Comparison of ENCODE assay signal across 10 mouse cellular contexts in genomic region chr5:118065516-118066255, GRCm38 (mm10). TPM values are rescaled to one million over a fixed set of nuclear protein-coding genes. Genes with fewer than 3 reads are reported as not detected.
DNase-seq lines count a peak whose midpoint lies in the region; ATAC-seq lines count a peak whose summit lies in the region.
"Had no signal": no experiment of that assay in that cellular context is flagged by ENCODE, and none has a peak within 500 bp of the region (broad histone marks: within the 10 kb centered on the region; RNA-seq: fewer than 3 reads in every experiment).

No protein-coding gene starts in this region.

- no peak for DNase-seq in hindbrain, embryonic 10.5 days (ENCODE audit: low spot score)
- no peak for DNase-seq in hindbrain, embryonic 11.5 days (ENCODE audit: low spot score)
- peak; percentile 94 for DNase-seq in brain, adult 2 months (ENCODE audit: low read depth, low spot score)
- peak; percentile 85 to 93 for DNase-seq in kidney, postnatal 25 days
- no peak for DNase-seq in frontal cortex, postnatal 36 days (ENCODE audit: low spot score in 2 of 2)
- DNase-seq in B cell, adult 2 months = no peak

- no peak overlapping the region for H3K4me2 ChIP-seq in hindbrain, embryonic 11.5 days (replicated peaks; ENCODE audit: low read depth, low read length)
- H3K4me2 ChIP-seq in heart, embryonic 16.5 days (ENCODE audit: low read depth, low read length) = no peak overlapping the region

- H3K9ac ChIP-seq in hindbrain, embryonic 11.5 days (ENCODE audit: low read depth, low read length) = no peak overlapping the region
- H3K9ac ChIP-seq in heart, embryonic 16.5 days (ENCODE audit: low read length) = no peak overlapping the region

- no peak overlapping the region for H3K4me3 ChIP-seq in hindbrain, embryonic 10.5 days
- no peak overlapping the region for H3K4me3 ChIP-seq in hindbrain, embryonic 11.5 days (ENCODE audit: low read depth, low read length)
- no peak overlapping the region for H3K4me3 ChIP-seq in heart, embryonic 16.5 days (ENCODE audit: low read length)
- H3K4me3 ChIP-seq: erythroblast, embryonic 14.5 days had no signal

- no peaks in the 10 kb centered on the region for H3K27me3 ChIP-seq in hindbrain, embryonic 10.5 days (ENCODE audit: insufficient read depth, poor library complexity, severe bottlenecking)
- H3K27me3 ChIP-seq in hindbrain, embryonic 11.5 days (ENCODE audit: control insufficient read depth, insufficient read depth, low read length) = no peaks in the 10 kb centered on the region
- H3K27me3 ChIP-seq in heart, embryonic 16.5 days (ENCODE audit: control insufficient read depth, insufficient read depth, low read length) = no peaks in the 10 kb centered on the region

- H3K36me3 ChIP-seq in hindbrain, embryonic 10.5 days = peaks cover 72% of the 10 kb centered on the region
- peaks cover 3% of the 10 kb centered on the region; the same call in 1 of the 2 replicates for H3K36me3 ChIP-seq in hindbrain, embryonic 11.5 days (ENCODE audit: control insufficient read depth, insufficient read depth, low read length)
- peaks cover 4% of the 10 kb centered on the region for H3K36me3 ChIP-seq in heart, embryonic 16.5 days (ENCODE audit: control insufficient read depth, insufficient read depth)

- H3K4me1 ChIP-seq in hindbrain, embryonic 10.5 days (replicated peaks) = peaks cover 28% of the 10 kb centered on the region
- no peaks in the 10 kb centered on the region for H3K4me1 ChIP-seq in hindbrain, embryonic 11.5 days (replicated peaks; ENCODE audit: control insufficient read depth, insufficient read depth, low read length)
- peaks cover 22% of the 10 kb centered on the region for H3K4me1 ChIP-seq in heart, embryonic 16.5 days (ENCODE audit: control insufficient read depth, insufficient read depth, low read length)

- ATAC-seq in hindbrain, embryonic 11.5 days (ENCODE audit: low FRiP score) = no peak
- no peak for ATAC-seq in heart, embryonic 16.5 days (replicated peaks; ENCODE audit: extremely low read depth, insufficient read depth, low FRiP score)
- no peak for ATAC-seq in frontal cortex, adult (ENCODE audit: low TSS enrichment)
- ATAC-seq: CD4-positive, CD25-positive, alpha-beta regulatory T cell, adult 4 months had no signal

- WGBS in hindbrain, embryonic 10.5 days = 94% methylated on average over 19 of the region's 19 CpGs
- 94% methylated on average over 19 of the region's 19 CpGs for WGBS in hindbrain, embryonic 11.5 days
- WGBS in heart, embryonic 16.5 days = 79% methylated on average over 19 of the region's 19 CpGs

- no peaks in the 10 kb centered on the region for H3K9me3 ChIP-seq in hindbrain, embryonic 10.5 days
- H3K9me3 ChIP-seq in hindbrain, embryonic 11.5 days (ENCODE audit: control insufficient read depth, low read length) = no peaks in the 10 kb centered on the region
- H3K9me3 ChIP-seq in heart, embryonic 16.5 days (replicated peaks; ENCODE audit: control insufficient read depth, low read length) = no peaks in the 10 kb centered on the region

- peak overlapping the region; percentile 82; the same call in 1 of the 2 replicates for H3K27ac ChIP-seq in hindbrain, embryonic 10.5 days
- H3K27ac ChIP-seq in hindbrain, embryonic 11.5 days (ENCODE audit: low read depth, low read length) = no peak overlapping the region
- peak overlapping the region; percentile 27; the same call in 1 of the 2 replicates for H3K27ac ChIP-seq in heart, embryonic 16.5 days (ENCODE audit: low read length)

RNA-seq across cellular contexts. Expression of gene Tesc, which starts 38.1 kb away (rescaled TPM):
- 0.45 and 0.55 TPM in 2 replicates for polyA plus RNA-seq in hindbrain, embryonic 10.5 days (2016; fragmentation: Nextera tagmentation; extraction: Ambion mirVana)
- polyA plus RNA-seq in hindbrain, embryonic 11.5 days (2014; fragmentation: Nextera tagmentation; extraction: Ambion mirVana) = 0.63 and 1.4 TPM in 2 replicates
- polyA plus RNA-seq in heart, embryonic 16.5 days (2015; fragmentation: Nextera tagmentation; extraction: Ambion mirVana) = 9.8 and 10.6 TPM in 2 replicates

Comparison
In these comparisons a context has a peak if more than half of its experiments do, and no peak if none do; other contexts are left out.
1. DNase-seq: peak in brain, adult 2 months (single experiment) and kidney, postnatal 25 days (2 of 2); none in hindbrain, embryonic 10.5 days (single experiment), hindbrain, embryonic 11.5 days (single experiment), frontal cortex, postnatal 36 days (0 of 2) and B cell, adult 2 months (0 of 2).